Mouse (Mus musculus) hindbrain, embryonic 12.5 days (tissue): ENCODE data around the gene Gm14139. TPM values are rescaled to one million over a fixed set of nuclear protein-coding genes. Genes with fewer than 3 reads are reported as not detected.

Experiments used
- polyA plus RNA-seq: library from polyadenylated mRNA; unstranded; fragments of >200 nt; fragmentation: Nextera tagmentation; extraction: Ambion mirVana; gene quantifications from 2 replicates; pipeline ENCODE4 v1.2.1, GENCODE M21; 2016

Gm14139 gene
- polyA plus RNA-seq, 1 experiment from 2014 or later: not detected

Other genes starting within 250 kb of the Gm14139 start
- gene Zfp120, start 45.0 kb upstream of the Gm14139 start, polyA plus RNA-seq: 6.8 and 7.3 TPM in 2 replicates
- gene Gm10770, start 2.1 kb upstream of the Gm14139 start, polyA plus RNA-seq: not detected in 2 replicates
- 10.7 and 12.1 TPM in 2 replicates for gene Zfp937, start 36.3 kb downstream of the Gm14139 start, polyA plus RNA-seq
- gene Gm21994, start 73.8 kb downstream of the Gm14139 start, polyA plus RNA-seq: 4.4 and 4.5 TPM in 2 replicates
- not detected in 2 replicates for gene Gm14124, start 75.8 kb downstream of the Gm14139 start, polyA plus RNA-seq
- gene Gm10130, start 141.9 kb downstream of the Gm14139 start, polyA plus RNA-seq: 1.3 and 3.1 TPM in 2 replicates
- gene 3300002I08Rik, start 181.0 kb downstream of the Gm14139 start, polyA plus RNA-seq: 13.0 and 14.1 TPM in 2 replicates